Mouse (Mus musculus): ENCODE results near the gene Hif1an.

GRCm38 (mm10) chr19:44542694-44543178, 19.9 kb upstream of the Hif1an start:
- TF ChIP-seq POLR2A (IDR thresholded peaks at IDR 0.05; ENCODE audit: low read depth, low read length) (no peak), SIN3A (IDR thresholded peaks at IDR 0.05; ENCODE audit: low read length) (no peak)

Measured in CH12.LX (cell line).